ENCODE assay signal across 8 mouse cellular contexts in the genomic region with DNA sequence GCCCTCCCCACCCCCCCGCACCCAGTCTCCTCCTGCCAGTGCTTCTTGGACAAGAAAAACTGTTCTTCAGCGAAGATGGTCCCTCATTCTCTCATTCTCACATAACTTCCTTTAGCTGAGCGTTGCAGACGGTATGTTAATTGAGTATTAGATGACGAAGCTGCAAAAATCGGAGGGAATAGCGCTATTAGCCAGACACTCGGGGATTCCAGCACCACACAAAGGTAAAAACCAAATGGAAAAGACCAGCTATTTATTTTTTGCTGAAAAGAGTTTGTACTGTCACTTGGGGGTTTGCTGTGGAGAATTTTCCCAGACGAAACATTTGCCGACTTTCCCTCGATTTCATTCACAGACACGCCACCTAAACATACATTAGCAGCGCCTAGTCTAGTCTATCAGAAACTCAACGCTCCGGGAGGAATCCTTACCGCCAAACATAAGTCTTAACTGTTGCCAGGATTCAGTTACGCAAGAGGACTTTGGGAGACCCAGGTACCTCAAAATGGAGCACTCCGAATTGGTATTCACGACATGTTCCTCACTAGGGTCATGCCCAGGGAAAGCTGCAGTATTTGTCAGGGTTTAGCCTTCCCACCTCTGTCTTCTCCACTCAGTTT.
DNase-seq lines count a peak whose midpoint lies in the region; ATAC-seq lines count a peak whose summit lies in the region.

No protein-coding gene starts in this region.

- peak overlapping the region; percentile 78 for H3K4me2 ChIP-seq in heart, embryonic 14.5 days (ENCODE audit: low read length)
- peak overlapping the region; percentile 67 for H3K4me2 ChIP-seq in hindbrain, embryonic 16.5 days (ENCODE audit: low read length)
- H3K4me2 ChIP-seq in midbrain, embryonic 14.5 days (ENCODE audit: low read length) = peak overlapping the region; percentile 60

- no peaks in the 10 kb centered on the region for H3K36me3 ChIP-seq in heart, embryonic 14.5 days (ENCODE audit: control insufficient read depth, insufficient read depth, low read length)
- no peaks in the 10 kb centered on the region; the same call in 1 of the 2 replicates for H3K36me3 ChIP-seq in embryonic facial prominence, embryonic 10.5 days (replicated peaks)
- H3K36me3 ChIP-seq in hindbrain, embryonic 16.5 days (ENCODE audit: control insufficient read depth, insufficient read depth, low read length) = no peaks in the 10 kb centered on the region
- no peaks in the 10 kb centered on the region for H3K36me3 ChIP-seq in midbrain, embryonic 14.5 days (ENCODE audit: control insufficient read depth, insufficient read depth, low read length)

- H3K9ac ChIP-seq in heart, embryonic 14.5 days (ENCODE audit: low read length) = no peak overlapping the region
- no peak overlapping the region for H3K9ac ChIP-seq in hindbrain, embryonic 16.5 days (ENCODE audit: low read depth, low read length)
- no peak overlapping the region for H3K9ac ChIP-seq in midbrain, embryonic 14.5 days (replicated peaks; ENCODE audit: low read length)

- intact Hi-C loops in heart, postnatal 36 days (cut with DNase I) = loop anchor here (5.0 kb wide), 1 partner anchor 545 kb away; no protein-coding TSS in a partner anchor
- intact Hi-C loops in gastrocnemius, postnatal 36 days (cut with DNase I) = loop anchor here (5.0 to 10.0 kb wide), 2 partner anchors 207 to 540 kb away; no protein-coding TSS in a partner anchor

- ATAC-seq in heart, embryonic 14.5 days (ENCODE audit: insufficient number of reproducible peaks, insufficient read depth, low FRiP score, low read depth) = no peak
- no peak for ATAC-seq in hindbrain, embryonic 16.5 days
- ATAC-seq in midbrain, embryonic 14.5 days (ENCODE audit: low FRiP score, low TSS enrichment) = no peak

- peak overlapping the region in 1 of 2 experiments; percentile 41; a peak in 2 of 4 replicates for H3K27ac ChIP-seq in heart, embryonic 14.5 days (replicated peaks in 1 of 2; ENCODE audit: control insufficient read depth in 1 of 2, insufficient read depth in 1 of 2, low read depth in 2 of 2, low read length in 2 of 2)
- H3K27ac ChIP-seq in embryonic facial prominence, embryonic 10.5 days (replicated peaks) = peak overlapping the region; percentile 87
- H3K27ac ChIP-seq in hindbrain, embryonic 16.5 days (ENCODE audit: low read depth, low read length) = no peak overlapping the region
- H3K27ac ChIP-seq in midbrain, embryonic 14.5 days (replicated peaks; ENCODE audit: low read depth, low read length) = peak overlapping the region; percentile 33; the same call in 1 of the 2 replicates

- H3K9me3 ChIP-seq in heart, embryonic 14.5 days (ENCODE audit: control insufficient read depth, low read length) = no peaks in the 10 kb centered on the region
- H3K9me3 ChIP-seq in embryonic facial prominence, embryonic 10.5 days = no peaks in the 10 kb centered on the region
- no peaks in the 10 kb centered on the region for H3K9me3 ChIP-seq in hindbrain, embryonic 16.5 days (ENCODE audit: control insufficient read depth, low read length)
- no peaks in the 10 kb centered on the region for H3K9me3 ChIP-seq in midbrain, embryonic 14.5 days (ENCODE audit: control insufficient read depth, low read length)

- 33% methylated on average over 19 of the region's 19 CpGs for WGBS in heart, embryonic 14.5 days
- WGBS in embryonic facial prominence, embryonic 10.5 days = 38% methylated on average over 19 of the region's 19 CpGs
- 36% methylated on average over 19 of the region's 19 CpGs for WGBS in hindbrain, embryonic 16.5 days
- 33% methylated on average over 19 of the region's 19 CpGs for WGBS in midbrain, embryonic 14.5 days

- DNase-seq in heart, postnatal 36 days = no peak
- DNase-seq in embryonic facial prominence, embryonic 10.5 days (ENCODE audit: low spot score) = peak; percentile 24
- peak; percentile 50 for DNase-seq in midbrain, embryonic 14.5 days
- no peak for DNase-seq in layer of hippocampus, postnatal 25 days (ENCODE audit: extremely low spot score in 1 of 2, low spot score in 1 of 2)
- no peak for DNase-seq in adrenal gland, adult 18-20 months (ENCODE audit: low spot score in 2 of 2)
- no peak for DNase-seq in gastrocnemius, postnatal 36 days

- H3K4me3 ChIP-seq in heart, embryonic 14.5 days (ENCODE audit: control insufficient read depth in 1 of 2, insufficient read depth in 1 of 2, low read depth in 1 of 2, low read length in 2 of 2) = peak overlapping the region; percentile 21 to 36; a peak in 3 of 4 replicates
- H3K4me3 ChIP-seq in embryonic facial prominence, embryonic 10.5 days = peak overlapping the region; percentile 46
- H3K4me3 ChIP-seq in hindbrain, embryonic 16.5 days (ENCODE audit: low read length) = peak overlapping the region; percentile 29
- no peak overlapping the region for H3K4me3 ChIP-seq in midbrain, embryonic 14.5 days (replicated peaks; ENCODE audit: low read depth, low read length)

- H3K27me3 ChIP-seq in heart, embryonic 14.5 days (ENCODE audit: control insufficient read depth, insufficient read depth, low read length) = no peaks in the 10 kb centered on the region
- no peaks in the 10 kb centered on the region for H3K27me3 ChIP-seq in embryonic facial prominence, embryonic 10.5 days (replicated peaks; ENCODE audit: low read depth, poor library complexity, severe bottlenecking)
- no peaks in the 10 kb centered on the region for H3K27me3 ChIP-seq in hindbrain, embryonic 16.5 days (replicated peaks; ENCODE audit: control insufficient read depth, insufficient read depth, low read length)
- H3K27me3 ChIP-seq in midbrain, embryonic 14.5 days (ENCODE audit: control insufficient read depth, insufficient read depth, low read length) = no peaks in the 10 kb centered on the region; the same call in 1 of the 2 replicates

- H3K4me1 ChIP-seq in heart, embryonic 14.5 days (ENCODE audit: control insufficient read depth in 2 of 2, insufficient read depth in 2 of 2, low read length in 2 of 2) = peaks cover 9 to 21% of the 10 kb centered on the region in 2 experiments
- H3K4me1 ChIP-seq in embryonic facial prominence, embryonic 10.5 days = peaks cover 49% of the 10 kb centered on the region
- H3K4me1 ChIP-seq in hindbrain, embryonic 16.5 days (ENCODE audit: control insufficient read depth, insufficient read depth, low read depth, low read length) = peaks cover 21% of the 10 kb centered on the region
- H3K4me1 ChIP-seq in midbrain, embryonic 14.5 days (ENCODE audit: control insufficient read depth, insufficient read depth, low read length) = peaks cover 31% of the 10 kb centered on the region

Comparison
In these comparisons a context has a peak if more than half of its experiments do, and no peak if none do; other contexts are left out.
1. DNase-seq: peak in embryonic facial prominence, embryonic 10.5 days (single experiment) and midbrain, embryonic 14.5 days (single experiment); none in heart, postnatal 36 days (0 of 2), layer of hippocampus, postnatal 25 days (0 of 2), adrenal gland, adult 18-20 months (0 of 2) and gastrocnemius, postnatal 36 days (0 of 2).
2. Peak in every context shown above with its lines, with median percentiles within 50 percentile points of each other: H3K4me2 ChIP-seq.